Mouse (Mus musculus) brain, embryonic 14.5 days (tissue): Measurements from ENCODE around the gene Zfp458. TPM values are rescaled to one million over a fixed set of nuclear protein-coding genes. Genes with fewer than 3 reads are reported as not detected.
A peak's percentile ranks its signal among the peaks of the same experiment; 100 is the strongest.

Experiments used
- DNase-seq: peaks from one replicate; pipeline ENCODE4 v3.0.0-alpha.2; 2011; ENCODE audit warnings: low read depth
- CTCF ChIP-seq: fragments of 200-500 bp; IDR thresholded peaks from 2 replicates; pipeline ENCODE4 v1.5.1; 2012; ENCODE audit warnings: inconsistent platforms, mild to moderate bottlenecking, moderate library complexity, borderline replicate concordance; ENCODE audit not compliant: insufficient read depth, insufficient read length; ENCODE audit errors: extremely low read depth
- POLR2A ChIP-seq: fragments of 200-500 bp; IDR thresholded peaks from 2 replicates; pipeline ENCODE4 v1.6.1; 2012; ENCODE audit warnings: mild to moderate bottlenecking, inconsistent platforms, borderline replicate concordance; ENCODE audit not compliant: poor library complexity, insufficient read depth, insufficient read length, severe bottlenecking; ENCODE audit errors: extremely low read depth
- polyA plus RNA-seq: library from polyadenylated mRNA; depleted of rRNA; stranded (reverse); fragments of >200 nt; gene quantifications from 2 replicates; pipeline ENCODE4 v1.2.3, GENCODE M21; 2012; rRNA removed

Zfp458 gene
- 3.6 and 5.3 TPM in 2 replicates for polyA plus RNA-seq

GRCm38 (mm10) chr13:67278314-67278713, at the start of gene Zfp458:
Zfp458 (minus strand) TSS chr13:67278466.
- DNase-seq = peak; percentile 37
- TF ChIP-seq POLR2A = no peak
- no peak for TF ChIP-seq CTCF

DNA sequence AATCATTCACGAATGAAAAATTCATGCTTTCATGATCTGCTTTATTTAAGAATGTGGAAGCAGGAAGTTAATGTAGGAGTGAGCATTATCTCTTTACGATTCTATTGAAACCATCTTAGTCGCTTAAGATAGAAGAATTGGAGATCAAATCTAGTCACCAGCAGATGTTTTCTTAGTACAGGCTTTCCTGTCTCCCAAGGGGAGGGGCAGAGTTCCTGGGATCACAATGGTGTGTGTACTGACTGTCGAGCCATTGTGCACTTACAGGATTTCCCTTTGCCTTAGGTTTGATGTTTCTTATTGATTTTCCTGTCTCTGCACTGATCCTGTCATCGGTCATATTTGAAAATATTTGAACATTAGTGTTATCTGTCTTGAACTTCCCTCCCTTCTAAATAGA, 28.5 kb upstream of the Zfp458 start:
- no peak for TF ChIP-seq CTCF
- no peak for TF ChIP-seq POLR2A
- DNase-seq = peak; percentile 33

DNA sequence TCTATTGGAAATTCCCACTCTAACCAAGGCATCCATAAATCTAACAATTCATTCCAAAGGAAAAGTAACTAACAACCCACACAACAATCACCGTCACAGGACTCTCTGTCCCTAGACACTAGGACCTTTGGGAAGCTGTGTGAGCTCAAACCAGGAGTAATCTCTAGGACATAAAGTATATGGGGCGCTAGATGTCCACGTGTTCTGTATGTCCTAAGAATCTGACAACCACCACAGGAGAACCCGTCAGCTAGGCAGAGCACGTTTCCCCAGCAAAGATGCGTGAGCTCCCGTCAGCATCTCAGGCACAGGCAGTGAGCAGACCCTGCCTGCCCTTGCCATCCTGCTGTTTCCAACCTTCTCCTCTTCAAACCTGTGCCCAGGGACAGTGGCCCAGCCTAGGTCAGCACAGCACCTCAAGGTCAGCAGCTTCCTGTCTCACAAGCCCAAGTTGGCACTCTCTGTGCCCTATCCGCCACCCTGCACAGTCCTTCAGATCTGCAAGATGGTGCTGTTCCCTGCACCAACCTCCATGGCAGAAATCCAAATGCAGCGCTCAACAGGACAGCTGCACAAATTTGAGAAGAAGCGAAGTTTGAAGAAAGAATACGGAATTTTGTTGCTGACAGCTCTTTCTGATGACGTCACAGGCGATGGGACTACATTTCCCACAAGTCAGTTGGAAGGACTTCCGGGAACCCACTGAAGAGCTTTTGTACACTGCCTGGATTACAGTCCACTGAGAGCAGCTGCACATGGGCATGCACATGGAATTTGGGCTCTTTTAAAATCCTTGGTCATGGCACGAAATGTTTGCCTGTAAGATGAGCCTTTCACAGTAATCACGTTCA, 27.8 kb upstream of the Zfp458 start, which contains the start of gene Zfp457:
TSS of gene Zfp457 (minus strand) at position 664 of the 851 bp plus-strand sequence.
- DNase-seq = peak; percentile 97
- TF ChIP-seq POLR2A (peak; percentile 66; the same call in 1 of the 2 replicates), CTCF (no peak)

- DNase-seq = peak; percentile 2
These were observed 8.7 kb downstream of the Zfp458 start for GRCm38 (mm10) chr13:67269383-67270065.

DNA sequence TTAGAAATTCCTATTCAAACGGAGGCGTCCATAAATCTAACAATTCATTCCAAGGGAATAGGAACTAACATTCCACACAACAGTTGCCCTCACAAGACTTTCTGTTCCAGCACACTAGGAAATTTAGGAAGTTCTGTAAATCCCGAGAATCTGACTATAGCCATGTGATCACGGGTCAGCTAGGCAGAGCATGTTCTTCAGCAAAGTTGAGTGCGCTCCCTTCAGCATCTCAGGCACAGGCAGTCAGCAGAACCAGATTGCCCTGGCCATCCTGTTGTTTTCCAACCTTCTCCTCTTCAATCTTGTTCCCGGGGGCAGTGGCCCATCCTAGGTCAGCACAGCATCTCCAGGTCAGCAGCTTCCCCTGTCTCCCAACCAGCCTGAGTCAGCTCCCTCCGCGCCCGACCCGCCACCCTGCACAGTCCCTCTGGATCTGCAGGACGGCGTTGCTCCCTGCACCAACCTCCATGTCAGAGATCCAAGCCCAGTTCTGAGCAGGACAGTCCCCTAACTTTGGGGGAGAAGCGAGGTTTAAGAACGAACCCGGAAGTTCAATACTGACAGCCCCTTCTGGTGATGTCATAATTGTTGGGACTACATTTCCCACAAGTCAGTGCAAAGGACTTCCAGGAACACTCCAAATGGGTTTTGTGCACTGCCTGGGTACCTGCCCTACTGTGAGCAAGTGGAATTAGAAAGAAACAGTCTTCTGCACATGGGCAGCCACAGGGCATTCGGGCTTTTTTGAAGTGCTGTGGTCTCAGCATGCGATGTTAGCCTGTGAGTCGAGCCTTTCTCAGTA, 9.5 kb downstream of the Zfp458 start:
- peak; percentile 95 for DNase-seq
- TF ChIP-seq POLR2A (no peak), CTCF (no peak)

DNA sequence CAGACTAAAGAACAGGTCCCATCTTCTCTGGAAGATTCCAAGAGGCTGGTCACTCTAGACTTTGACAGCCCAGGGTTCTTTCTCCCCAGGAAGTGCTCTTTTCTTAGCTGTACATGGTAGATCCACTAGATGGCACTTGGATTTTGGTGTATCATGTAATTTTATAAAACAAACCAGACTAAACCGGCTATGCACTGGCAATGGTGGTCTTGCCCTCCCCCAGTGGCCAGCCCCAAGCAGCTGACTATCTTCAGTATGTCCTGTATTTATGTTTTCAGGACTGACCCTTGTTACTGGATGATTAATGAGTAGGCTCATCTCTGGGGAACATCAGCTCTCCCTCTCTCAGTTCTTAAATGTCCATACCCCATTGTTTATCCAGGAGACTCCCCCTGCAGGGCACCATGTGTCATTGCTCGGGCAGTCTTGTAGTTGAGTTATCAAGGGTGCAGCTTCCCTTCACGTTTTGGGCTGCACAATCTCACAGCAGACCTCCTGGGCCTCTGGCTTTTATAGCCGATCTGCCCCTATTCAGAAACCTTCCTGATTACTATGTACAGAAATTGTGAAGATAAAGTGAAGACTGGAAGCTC, 64.2 kb downstream of the Zfp458 start:
- 0 out of 2 replicates have a peak, but pooled peaks have one; percentile 2 for TF ChIP-seq CTCF
- TF ChIP-seq POLR2A = no peak
- no peak for DNase-seq

Other genes with a start within 250 kb of the Zfp458 start
- 2.9 and 3.4 TPM in 2 replicates for gene Zfp712, start 217.3 kb downstream of the Zfp458 start, polyA plus RNA-seq
- 5.5 and 5.6 TPM in 2 replicates for gene Zfp708, start 180.5 kb downstream of the Zfp458 start, polyA plus RNA-seq
- gene Gm28557, start 169.9 kb downstream of the Zfp458 start, polyA plus RNA-seq = 1.7 and 2.1 TPM in 2 replicates
- gene Rslcan18, start 162.2 kb downstream of the Zfp458 start, polyA plus RNA-seq = 0.03 and 0.25 TPM in 2 replicates
- gene Zfp759, start 156.8 kb downstream of the Zfp458 start, polyA plus RNA-seq = 2.6 and 3.7 TPM in 2 replicates
- gene Rsl1, start 105.3 kb downstream of the Zfp458 start, polyA plus RNA-seq = 3.8 and 4.2 TPM in 2 replicates
- 1.4 and 1.6 TPM in 2 replicates for gene Zfp455, start 84.0 kb downstream of the Zfp458 start, polyA plus RNA-seq
- gene Zfp457, start 28.0 kb upstream of the Zfp458 start, polyA plus RNA-seq = 1.8 and 2.6 TPM in 2 replicates
- gene Zfp595, start 54.1 kb upstream of the Zfp458 start, polyA plus RNA-seq = 2.2 and 2.3 TPM in 2 replicates
- gene Gm28044, start 82.1 kb upstream of the Zfp458 start, polyA plus RNA-seq = 0.30 TPM in 1 of 2 replicates, not detected in the other
- gene Zfp953, start 82.1 kb upstream of the Zfp458 start, polyA plus RNA-seq = 0.66 and 0.70 TPM in 2 replicates
- gene Gm28041, start 97.3 kb upstream of the Zfp458 start, polyA plus RNA-seq = not detected in 2 replicates
- gene Zfp456, start 97.3 kb upstream of the Zfp458 start, polyA plus RNA-seq = 0.32 and 0.42 TPM in 2 replicates
- 3.4 and 4.0 TPM in 2 replicates for gene Zfp429, start 121.4 kb upstream of the Zfp458 start, polyA plus RNA-seq
- 0.59 TPM in 2 replicates for gene Zfp459, start 143.0 kb upstream of the Zfp458 start, polyA plus RNA-seq
- 3.1 and 3.3 TPM in 2 replicates for gene Zfp874a, start 173.2 kb upstream of the Zfp458 start, polyA plus RNA-seq
- 2.9 and 3.3 TPM in 2 replicates for gene Zfp874b, start 205.8 kb upstream of the Zfp458 start, polyA plus RNA-seq
- gene Zfp58, start 222.1 kb upstream of the Zfp458 start, polyA plus RNA-seq = 5.4 and 5.6 TPM in 2 replicates
- gene Gm26965, start 247.7 kb upstream of the Zfp458 start, polyA plus RNA-seq = not detected in 2 replicates
- gene Zfp87, start 247.7 kb upstream of the Zfp458 start, polyA plus RNA-seq = 23.7 and 25.7 TPM in 2 replicates